Mouse (Mus musculus): ENCODE data around the gene Efcab9. TPM values are rescaled to one million over a fixed set of nuclear protein-coding genes. Genes with fewer than 3 reads are reported as not detected.

The Efcab9 gene
- total and polyA plus RNA-seq, 3 experiments: 0.77 to 1.3 TPM; not detected in 1

DNA sequence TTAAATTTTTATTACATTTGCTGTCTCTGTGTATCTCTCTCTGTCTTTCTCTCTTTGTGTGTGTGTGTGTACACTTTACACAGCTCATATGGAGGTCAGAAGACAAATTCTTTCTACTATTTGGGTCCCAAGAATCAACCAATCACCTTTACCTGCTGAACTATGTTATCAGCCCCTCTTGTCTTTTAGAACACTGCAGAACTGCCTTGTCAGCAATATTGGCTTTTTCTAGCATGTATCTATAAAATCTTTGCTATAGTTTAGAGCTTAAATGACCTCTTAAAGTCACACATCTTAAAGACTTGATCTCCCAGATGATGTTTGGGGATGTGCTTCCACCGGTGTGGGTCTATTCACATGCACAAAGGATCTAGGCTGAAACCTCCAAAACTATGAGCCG, 40.8 kb downstream of the Efcab9 start:
- DNase-seq (ENCODE audit: low read depth, low spot score): no peak
- TF ChIP-seq EP300 (IDR thresholded peaks at IDR 0.05; ENCODE audit: low read depth in 1 of 2, low read length in 2 of 2): no peak
- TF ChIP-seq MAFK (IDR thresholded peaks at IDR 0.05; ENCODE audit: borderline replicate concordance, low read depth, low read length): peak; percentile 94
- Histone ChIP-seq H3K4me3 (ENCODE audit: control insufficient read depth in 1 of 2, insufficient read depth in 1 of 2, low read depth in 2 of 2, low read length in 2 of 2) (no peak overlapping the region), H3K27me3 (ENCODE audit: control insufficient read depth in 1 of 2, insufficient read depth in 2 of 2, low read length in 2 of 2) (no peaks in the 10 kb centered on the region), H3K79me2 (ENCODE audit: control insufficient read depth, insufficient read depth, low read length, poor library complexity) (peaks cover 2% of the 10 kb centered on the region), H3K9ac (ENCODE audit: control insufficient read depth, low read depth, low read length, poor library complexity, severe bottlenecking) (no peak overlapping the region), H3K4me1 (ENCODE audit: control insufficient read depth in 1 of 2, insufficient read depth in 2 of 2, low read length in 2 of 2) (peaks cover 25 to 32% of the 10 kb centered on the region in 2 experiments), H3K27ac (ENCODE audit: control insufficient read depth, low read depth, low read length) (no peak overlapping the region), H3K36me3 (ENCODE audit: control insufficient read depth in 1 of 2, insufficient read depth in 2 of 2, low read length in 2 of 2) (peaks cover 0 to 56% of the 10 kb centered on the region in 2 experiments; a peak in 2 of 4 replicates), H3K9me3 (replicated peaks; ENCODE audit: insufficient read depth, low read length) (no peaks in the 10 kb centered on the region)

DNA sequence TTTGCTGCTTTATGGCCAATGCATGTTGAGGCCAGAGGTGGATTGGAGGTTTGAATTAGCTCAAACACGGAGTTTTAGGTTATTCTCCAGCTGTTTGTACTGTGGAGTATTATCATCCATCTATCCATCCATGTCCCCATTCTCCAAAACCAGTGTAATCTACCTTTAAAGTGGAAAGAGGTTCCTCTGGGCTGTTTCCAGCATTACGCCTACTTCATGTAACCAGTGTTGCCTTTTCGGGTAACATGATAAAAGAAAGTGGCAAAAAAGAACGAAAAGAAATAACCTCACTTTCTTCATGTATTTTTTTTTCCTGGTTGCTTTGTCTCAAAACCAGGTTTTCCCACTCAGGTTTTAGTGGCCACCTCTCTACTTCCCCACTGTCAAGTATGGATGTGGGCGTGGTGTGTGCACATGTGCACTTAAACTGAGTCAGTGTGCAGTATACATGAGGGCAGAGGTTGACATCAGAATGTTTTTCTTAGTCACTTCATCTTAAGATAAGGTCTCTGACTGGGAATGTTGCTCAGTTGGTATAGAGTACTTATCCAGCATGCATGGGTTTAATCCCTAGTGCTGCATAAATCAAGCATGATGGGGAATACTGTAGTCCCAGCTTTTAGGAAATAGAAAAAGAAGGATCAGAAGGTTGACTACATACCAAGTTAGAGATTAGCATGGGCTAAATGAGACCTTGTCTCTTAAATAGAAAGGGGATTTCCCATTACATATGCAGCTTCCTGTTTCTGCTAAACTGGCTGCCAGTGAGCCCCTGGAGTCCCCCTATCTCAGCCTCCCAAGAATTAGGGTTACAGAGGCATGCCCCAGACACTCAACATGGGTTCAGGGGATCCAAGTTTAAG, 42.8 kb downstream of the Efcab9 start:
- TF ChIP-seq ZKSCAN1 (IDR thresholded peaks at IDR 0.05; ENCODE audit: low read depth, low read length) (no peak), MAZ (IDR thresholded peaks at IDR 0.05; ENCODE audit: low read depth, low read length) (no peak), ELF1 (IDR thresholded peaks at IDR 0.05; ENCODE audit: low read depth, low read length) (peak; percentile 67), TCF12 (IDR thresholded peaks at IDR 0.05; ENCODE audit: low read depth, low read length) (peak; percentile 60), MYB (IDR thresholded peaks at IDR 0.05; ENCODE audit: low read depth, low read length) (no peak), NELFE (IDR thresholded peaks at IDR 0.05; ENCODE audit: low read depth, low read length) (no peak), ZNF384 (IDR thresholded peaks at IDR 0.05; ENCODE audit: low read depth, low read length) (peak; percentile 25; the same call in 1 of the 2 replicates), GABPA (IDR thresholded peaks at IDR 0.05; ENCODE audit: low read depth, low read length) (no peak), TAL1 (IDR thresholded peaks at IDR 0.05; ENCODE audit: low read length) (peak; percentile 8; the same call in 1 of the 2 replicates), MAX (IDR thresholded peaks at IDR 0.05; ENCODE audit: low read length) (peak; percentile 81), MXI1 (IDR thresholded peaks at IDR 0.05; ENCODE audit: low read depth, low read length) (peak; percentile 98), CHD2 (IDR thresholded peaks at IDR 0.05; ENCODE audit: low read length) (no peak), ETS1 (IDR thresholded peaks at IDR 0.05; ENCODE audit: low read depth, low read length) (peak; percentile 25; the same call in 1 of the 2 replicates), USF2 (IDR thresholded peaks at IDR 0.05; ENCODE audit: borderline replicate concordance in 1 of 2, insufficient read depth in 1 of 2, low read depth in 1 of 2, low read length in 2 of 2) (no peak), GATA1 (IDR thresholded peaks at IDR 0.05; ENCODE audit: low read depth, low read length) (peak; percentile 42), JUND (IDR thresholded peaks at IDR 0.05; ENCODE audit: low read depth, low read length) (no peak), ZC3H11A (IDR thresholded peaks at IDR 0.05; ENCODE audit: low read depth, low read length) (no peak), SMC3 (IDR thresholded peaks at IDR 0.05; ENCODE audit: low read depth, low read length) (no peak), TBP (IDR thresholded peaks at IDR 0.05; ENCODE audit: low read depth, low read length) (no peak), ZMIZ1 (IDR thresholded peaks at IDR 0.05; ENCODE audit: low read depth, low read length) (no peak), BHLHE40 (IDR thresholded peaks at IDR 0.05; ENCODE audit: borderline replicate concordance, low read depth, low read length) (no peak), SIN3A (IDR thresholded peaks at IDR 0.05; ENCODE audit: low read length) (peak; percentile 83; the same call in 1 of the 2 replicates), RCOR1 (IDR thresholded peaks at IDR 0.05; ENCODE audit: low read depth, low read length) (0 out of 2 replicates have a peak, but pooled peaks have one; percentile 20), MAFK (IDR thresholded peaks at IDR 0.05; ENCODE audit: borderline replicate concordance, low read depth, low read length) (no peak), EP300 (IDR thresholded peaks at IDR 0.05; ENCODE audit: low read depth in 1 of 2, low read length in 2 of 2) (peak; percentile 60 to 75), MYC (IDR thresholded peaks at IDR 0.05; ENCODE audit: low read depth, low read length) (peak; percentile 75; the same call in 1 of the 2 replicates)
- peak overlapping the region; percentile 23 for H3K9ac ChIP-seq (ENCODE audit: control insufficient read depth, low read depth, low read length, poor library complexity, severe bottlenecking)
- H3K4me3 ChIP-seq (ENCODE audit: control insufficient read depth in 1 of 2, insufficient read depth in 1 of 2, low read depth in 2 of 2, low read length in 2 of 2): no peak overlapping the region
- H3K79me2 ChIP-seq (ENCODE audit: control insufficient read depth, insufficient read depth, low read length, poor library complexity): peaks cover 2% of the 10 kb centered on the region; the same call in 1 of the 2 replicates
- no peaks in the 10 kb centered on the region for H3K27me3 ChIP-seq (ENCODE audit: control insufficient read depth in 1 of 2, insufficient read depth in 2 of 2, low read length in 2 of 2)
- peak overlapping the region; percentile 68 for H3K27ac ChIP-seq (ENCODE audit: control insufficient read depth, low read depth, low read length)
- peaks cover 0 to 55% of the 10 kb centered on the region in 2 experiments; a peak in 2 of 4 replicates for H3K36me3 ChIP-seq (ENCODE audit: control insufficient read depth in 1 of 2, insufficient read depth in 2 of 2, low read length in 2 of 2)
- peaks cover 25 to 33% of the 10 kb centered on the region in 2 experiments for H3K4me1 ChIP-seq (ENCODE audit: control insufficient read depth in 1 of 2, insufficient read depth in 2 of 2, low read length in 2 of 2)
- DNase-seq (ENCODE audit: low read depth, low spot score): peak; percentile 88
- no peaks in the 10 kb centered on the region for H3K9me3 ChIP-seq (replicated peaks; ENCODE audit: insufficient read depth, low read length)

Measured in MEL (cell line).